Mouse (Mus musculus) brain, embryonic 14.5 days (tissue): ENCODE measurements around the gene Pla2g7.

ENCODE experiments used
- CTCF ChIP-seq: fragments of 200-500 bp; IDR thresholded peaks from 2 replicates; pipeline ENCODE4 v1.5.1; 2012; ENCODE audit warnings: inconsistent platforms, mild to moderate bottlenecking, moderate library complexity, borderline replicate concordance; ENCODE audit not compliant: insufficient read depth, insufficient read length; ENCODE audit errors: extremely low read depth
- POLR2A ChIP-seq: fragments of 200-500 bp; IDR thresholded peaks from 2 replicates; pipeline ENCODE4 v1.6.1; 2012; ENCODE audit warnings: mild to moderate bottlenecking, inconsistent platforms, borderline replicate concordance; ENCODE audit not compliant: poor library complexity, insufficient read depth, insufficient read length, severe bottlenecking; ENCODE audit errors: extremely low read depth

DNA sequence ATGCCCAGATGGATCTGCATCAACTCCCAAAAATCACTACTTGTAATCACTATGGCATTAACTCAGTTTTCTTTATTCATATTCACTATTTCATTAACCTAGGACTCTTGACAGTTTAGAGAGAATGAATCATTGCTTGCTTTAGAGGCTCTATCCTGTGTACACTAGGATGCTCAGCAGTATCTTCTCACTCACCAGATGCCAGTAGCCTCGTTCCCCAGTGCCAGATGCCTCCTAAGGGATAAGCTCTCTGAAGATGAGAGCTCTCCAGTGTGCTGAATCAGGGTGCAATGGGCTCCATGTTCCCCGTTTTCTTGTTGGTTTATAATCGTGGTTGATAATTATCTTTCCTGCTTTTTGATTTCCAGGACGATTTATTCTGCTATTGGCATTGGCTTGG lies 30.8 kb downstream of the Pla2g7 start:
- TF ChIP-seq CTCF (no peak), POLR2A (no peak)
